Mouse (Mus musculus): ENCODE results near the gene Mtrex.

Mtrex gene

DNA sequence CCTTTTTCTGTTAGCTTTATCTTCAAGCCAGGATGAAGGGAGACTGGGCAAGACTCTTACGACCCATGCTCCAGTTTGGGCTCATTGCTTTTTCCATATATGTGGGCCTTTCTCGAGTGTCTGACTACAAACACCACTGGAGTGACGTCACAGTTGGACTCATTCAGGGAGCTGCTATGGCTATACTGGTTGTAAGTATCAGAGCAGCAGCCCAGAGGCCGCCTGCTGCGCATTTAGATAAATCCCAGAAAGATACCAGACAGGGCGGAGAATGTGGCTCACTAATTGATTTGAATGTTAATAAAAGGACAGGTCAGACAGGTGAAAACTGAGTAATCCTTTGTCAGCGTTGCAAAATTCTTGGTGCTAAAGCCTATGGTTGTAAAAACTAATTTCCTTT is 60.4 kb downstream of the Mtrex start:
- no peak for DNase-seq

DNA sequence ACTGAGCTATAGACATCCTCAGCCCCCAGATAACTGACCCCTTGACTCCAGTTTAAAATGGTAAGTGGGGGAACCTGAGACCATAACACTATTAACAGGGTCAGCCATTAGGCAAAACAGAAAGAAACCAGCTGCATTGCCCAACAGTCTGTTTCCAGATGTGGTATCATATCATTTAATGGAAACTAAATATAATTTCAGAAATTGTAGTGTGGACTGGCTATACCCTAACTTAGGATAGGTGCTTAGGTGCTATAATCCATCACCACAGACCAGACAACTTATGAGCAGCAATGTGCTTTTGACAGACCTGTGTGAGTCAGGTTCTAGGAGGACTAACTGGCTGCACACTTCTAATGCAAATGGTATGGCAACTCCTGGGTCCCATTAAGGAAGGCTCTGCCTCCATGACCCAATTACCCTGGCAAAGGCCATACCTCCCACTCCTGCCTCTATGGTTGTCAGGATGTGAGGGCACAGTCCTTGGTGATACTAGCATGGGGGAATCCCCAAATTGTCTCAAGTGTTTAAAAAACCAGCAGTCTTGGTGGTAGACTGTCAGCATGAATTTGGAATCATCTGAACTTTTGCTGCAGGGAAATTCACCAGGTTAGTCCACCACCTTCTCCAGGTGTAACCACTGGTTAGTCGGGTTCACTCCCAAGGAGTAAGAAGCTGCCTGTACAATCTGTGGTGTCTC is 64.1 kb downstream of the Mtrex start:
- no peak for DNase-seq

GRCm38 (mm10) chr13:112862342-112862741 is 64.9 kb downstream of the Mtrex start:
- DNase-seq: no peak

DNA sequence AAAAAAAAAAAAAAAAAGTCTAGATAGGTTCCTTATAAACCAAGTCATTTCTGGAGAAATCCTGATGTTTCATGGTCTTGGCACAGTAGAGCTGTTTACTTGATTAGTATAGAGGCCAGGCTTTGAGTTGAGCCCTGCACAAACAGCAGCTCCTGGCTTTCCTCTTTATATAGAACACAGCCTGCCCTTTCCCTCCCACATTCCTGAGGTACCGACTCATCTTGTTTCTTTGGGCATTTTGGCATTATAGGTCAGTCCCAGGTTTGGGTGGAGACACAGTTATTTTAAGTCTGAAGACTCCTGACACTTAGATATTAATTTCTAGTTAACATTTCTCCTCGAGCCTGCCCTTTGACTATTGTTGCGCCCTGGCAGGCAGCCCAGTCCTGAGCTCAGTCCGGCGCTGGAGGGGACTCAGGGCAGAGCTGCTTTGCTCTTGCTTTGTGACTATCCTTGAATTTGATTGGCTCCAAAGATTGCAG is 65.3 kb downstream of the Mtrex start:
- DNase-seq: no peak

GRCm38 (mm10) chr13:112860911-112861310 is 66.3 kb downstream of the Mtrex start:
- DNase-seq: no peak

DNA sequence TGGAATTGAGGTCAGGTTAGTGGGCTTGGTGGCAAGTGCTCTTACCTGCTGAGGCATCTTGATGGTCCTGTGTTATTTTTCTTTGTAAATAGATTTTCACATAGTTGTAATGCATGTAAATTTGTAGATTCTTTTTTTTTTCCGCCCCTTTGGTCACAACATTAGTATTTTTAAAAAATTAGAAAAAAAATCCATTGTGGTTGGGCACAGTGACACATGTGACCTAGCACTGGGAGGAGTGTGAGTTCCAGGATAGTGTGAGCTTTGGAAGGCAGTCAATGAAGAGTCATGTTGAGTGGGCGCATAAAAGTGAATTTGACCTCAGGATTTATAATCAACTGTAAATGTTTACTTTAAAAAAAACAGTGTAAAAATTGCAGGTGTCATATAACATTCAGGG is 66.8 kb downstream of the Mtrex start:
- no peak for DNase-seq

DNA sequence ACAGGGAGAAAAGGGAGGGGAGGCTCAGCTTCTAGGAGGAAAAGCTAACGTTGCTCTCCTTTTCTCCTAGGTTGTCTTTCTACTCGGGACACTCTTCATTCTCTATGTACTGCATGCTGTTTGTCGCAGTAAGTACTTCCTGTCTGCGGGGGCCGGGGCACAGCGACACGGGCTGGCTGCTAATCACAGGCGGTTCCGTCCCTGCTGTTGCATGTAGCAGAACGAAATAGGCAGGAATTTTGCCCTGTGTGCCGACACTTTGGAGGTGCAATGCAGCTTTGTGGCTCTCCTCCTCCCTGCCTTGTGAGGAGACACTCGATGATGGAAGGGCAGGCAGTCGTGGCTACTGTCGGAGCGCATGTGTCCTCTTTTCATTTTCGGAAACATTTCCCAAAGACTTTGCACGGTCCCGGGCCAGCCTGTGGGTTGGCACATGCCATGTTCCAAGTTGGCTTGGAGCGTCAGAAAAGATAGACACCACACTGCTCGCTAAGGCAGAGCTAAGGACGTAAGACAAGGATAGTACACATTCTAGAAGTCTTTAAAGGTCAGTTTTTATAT is 67.5 kb downstream of the Mtrex start:
- no peak for DNase-seq

DNA sequence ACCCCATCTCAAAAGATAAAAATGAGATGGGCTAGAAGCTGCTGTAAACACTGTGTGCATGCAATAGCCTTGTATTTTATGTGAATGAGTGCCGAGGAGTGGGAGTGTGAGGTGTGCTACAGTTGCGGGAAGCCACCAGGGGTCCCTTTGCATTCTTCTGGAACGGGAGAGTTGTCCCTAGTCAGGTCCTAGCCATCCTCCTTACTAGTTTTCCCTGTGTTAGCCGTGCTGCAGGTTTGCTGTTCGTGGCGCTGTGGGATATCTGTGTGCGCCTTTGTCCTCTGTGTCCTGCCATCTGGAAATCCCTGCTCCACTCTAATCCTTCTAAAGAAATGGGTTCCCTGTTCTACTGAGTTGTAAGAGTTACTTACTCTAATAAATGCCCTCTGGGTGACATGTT is 69.3 kb downstream of the Mtrex start:
- DNase-seq: no peak

- no peak for DNase-seq
These were observed 72.8 kb downstream of the Mtrex start for GRCm38 (mm10) chr13:112854402-112854801.

DNA sequence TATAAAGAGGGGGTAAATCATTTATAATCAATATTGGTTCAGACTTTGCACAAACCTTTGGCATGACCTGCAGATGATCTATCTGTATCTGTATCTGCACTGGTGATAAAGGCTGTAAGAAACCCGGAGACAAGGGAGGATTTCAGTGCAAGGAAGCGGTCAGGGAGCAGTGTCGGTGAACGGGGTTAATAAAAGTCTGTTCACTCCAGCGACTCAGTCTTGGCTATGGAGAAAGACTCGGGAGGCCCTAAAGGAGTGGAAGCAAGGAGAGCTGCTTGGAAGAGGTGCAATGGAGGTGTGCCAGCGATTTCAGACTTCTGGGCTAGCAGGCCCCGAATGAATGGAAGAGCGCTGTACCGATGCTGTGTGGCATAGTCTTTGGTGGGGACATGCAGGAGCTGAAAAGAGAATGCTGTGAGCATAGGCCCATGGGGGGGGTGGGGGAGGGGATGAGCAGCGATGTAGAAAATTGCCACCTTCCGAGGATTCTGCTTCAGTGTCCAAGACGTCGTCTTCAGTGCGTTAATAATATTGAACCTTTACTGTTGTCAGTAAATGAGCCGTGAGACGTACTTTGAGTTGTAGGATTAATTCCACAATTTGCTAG is 73.4 kb downstream of the Mtrex start:
- no peak for DNase-seq

- no peak for DNase-seq
These were observed 81.3 kb downstream of the Mtrex start for GRCm38 (mm10) chr13:112845931-112846330.

DNA sequence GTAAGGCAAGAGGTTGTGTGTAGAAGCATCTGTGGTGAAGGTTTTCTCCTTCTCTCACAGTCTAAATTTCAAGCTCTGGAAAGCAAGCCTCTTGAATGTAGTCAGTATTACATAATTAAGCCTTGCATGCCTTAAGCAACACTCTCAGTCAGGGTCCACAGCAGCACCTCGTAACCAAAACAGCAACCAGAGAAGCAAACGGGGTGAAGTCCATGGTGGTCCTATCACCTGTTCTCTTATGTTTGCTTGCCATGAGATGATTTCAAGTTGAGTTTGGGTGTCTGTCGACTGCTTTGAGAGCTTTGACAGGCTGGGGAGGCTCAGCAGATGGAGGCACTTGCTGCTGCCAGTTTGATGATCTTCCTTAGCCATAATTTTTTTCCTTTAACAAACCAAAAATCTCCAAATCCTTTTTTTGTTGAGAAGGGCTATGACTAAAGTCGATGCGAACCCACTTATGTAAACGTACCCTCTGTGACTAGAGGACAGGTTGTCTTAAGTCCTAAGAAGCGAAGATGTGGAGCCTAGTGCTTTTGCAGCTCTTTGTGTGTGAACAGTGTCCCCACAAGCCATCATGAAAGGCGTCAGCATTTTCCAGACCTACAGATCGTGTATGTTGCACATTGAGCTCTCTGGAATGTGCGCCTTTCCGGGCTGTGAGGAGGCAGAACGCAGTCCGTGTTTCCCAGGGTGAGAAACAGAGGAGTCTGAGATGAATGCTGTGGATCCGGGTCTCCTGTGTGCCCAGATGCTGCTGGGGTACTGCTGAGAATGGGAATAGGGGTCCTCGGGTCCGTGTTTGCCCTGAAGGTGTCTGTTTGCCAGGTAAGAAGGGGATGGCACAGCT is 86.7 kb downstream of the Mtrex start:
- DNase-seq: no peak

DNA sequence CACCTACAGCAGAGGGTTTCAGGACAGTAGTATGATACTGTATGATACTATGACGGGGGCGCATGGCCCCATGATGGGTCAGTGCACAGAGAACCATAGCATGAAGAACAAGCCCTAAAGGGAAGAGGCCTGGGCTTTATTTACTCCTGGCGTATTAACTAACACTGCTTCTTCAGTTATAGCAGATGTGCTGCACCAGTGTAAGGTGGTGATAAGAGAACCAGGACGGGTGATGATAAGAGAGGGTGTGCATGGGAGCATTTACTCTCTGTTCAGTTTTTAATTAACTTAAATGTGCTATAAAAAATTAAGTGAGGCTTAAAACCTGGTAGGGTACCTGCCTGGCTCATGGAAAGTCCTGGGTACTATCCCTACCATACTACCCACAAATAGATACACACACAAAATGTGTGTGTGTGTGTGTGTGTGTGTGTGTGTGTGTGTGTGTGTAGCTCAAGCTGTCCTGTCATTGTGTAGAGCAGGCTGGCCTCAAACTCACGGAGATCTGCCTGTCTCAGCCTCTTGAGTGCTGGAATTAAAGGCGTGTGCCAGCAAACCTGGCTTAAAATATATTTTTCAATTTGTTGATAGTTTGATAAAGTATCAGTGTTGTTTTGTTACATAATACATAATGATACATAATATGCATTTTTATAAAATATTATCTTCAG is 88.5 kb downstream of the Mtrex start:
- DNase-seq: no peak

GRCm38 (mm10) chr13:112837621-112838155 is 89.5 kb downstream of the Mtrex start:
- no peak for DNase-seq

DNA sequence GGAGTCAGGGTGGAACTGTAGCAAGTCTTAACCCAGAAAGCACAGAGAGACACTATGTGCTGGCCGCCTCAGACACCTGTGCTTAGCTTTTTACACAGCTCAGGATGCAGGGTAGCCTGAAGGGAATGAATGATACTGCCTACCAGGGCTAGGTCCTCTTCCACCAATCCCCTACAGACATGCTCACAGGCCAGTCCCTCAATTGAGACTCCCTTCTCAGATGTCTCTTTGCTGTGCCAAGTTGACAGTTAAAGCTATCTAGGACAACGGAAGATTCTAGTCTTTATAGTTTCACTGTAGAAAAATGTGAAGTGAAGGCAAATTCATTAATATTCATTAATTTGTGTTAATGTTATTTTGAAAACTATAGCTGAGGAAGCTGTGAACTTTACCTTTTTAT is 90.2 kb downstream of the Mtrex start:
- no peak for DNase-seq

DNA sequence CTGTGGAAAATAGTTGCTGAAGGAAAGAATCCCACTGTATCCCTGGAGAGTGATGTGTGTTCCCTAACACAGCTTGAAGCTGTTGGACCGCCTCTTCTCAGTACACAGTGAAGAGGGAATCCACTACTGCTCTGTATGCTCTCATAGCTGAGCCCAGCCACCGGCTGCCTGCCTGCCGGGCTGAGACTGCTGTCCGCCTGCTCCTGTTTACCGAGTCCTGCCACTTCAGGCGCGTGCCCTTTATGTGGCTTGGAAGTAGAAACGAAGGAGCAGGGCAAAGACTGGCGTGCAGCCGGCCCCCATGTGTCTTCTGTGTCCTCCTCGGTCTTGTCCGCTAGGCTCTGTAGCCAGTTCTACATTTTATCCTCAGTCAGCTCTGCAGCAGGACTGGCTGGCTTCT is 92.1 kb downstream of the Mtrex start:
- DNase-seq: no peak

- no peak for DNase-seq
These were observed 93.3 kb downstream of the Mtrex start for GRCm38 (mm10) chr13:112833895-112834263.

GRCm38 (mm10) chr13:112833253-112833894 is 93.8 kb downstream of the Mtrex start:
- no peak for DNase-seq

- no peak for DNase-seq
These were observed 94.6 kb downstream of the Mtrex start for GRCm38 (mm10) chr13:112832589-112832988.

DNA sequence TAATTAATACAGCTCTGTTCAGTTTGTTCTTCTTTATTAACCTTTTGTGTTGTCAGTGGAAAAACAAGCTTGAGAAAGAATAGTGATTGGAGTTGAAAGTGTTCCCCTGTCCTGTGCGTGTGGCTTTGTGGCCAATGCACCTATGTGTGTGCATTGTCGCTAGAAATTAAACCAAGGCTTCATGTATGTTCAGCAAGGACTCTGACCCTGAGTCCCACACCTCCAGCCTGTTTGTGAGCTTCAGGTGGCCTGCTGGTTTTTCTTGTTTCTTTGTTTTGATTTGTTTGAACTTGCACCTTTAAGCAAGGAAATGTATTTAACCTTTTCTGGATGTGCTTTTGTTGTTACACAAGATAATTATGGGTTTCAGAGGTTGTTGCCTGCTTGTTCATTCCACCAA is 97.6 kb downstream of the Mtrex start:
- DNase-seq: no peak

DNA sequence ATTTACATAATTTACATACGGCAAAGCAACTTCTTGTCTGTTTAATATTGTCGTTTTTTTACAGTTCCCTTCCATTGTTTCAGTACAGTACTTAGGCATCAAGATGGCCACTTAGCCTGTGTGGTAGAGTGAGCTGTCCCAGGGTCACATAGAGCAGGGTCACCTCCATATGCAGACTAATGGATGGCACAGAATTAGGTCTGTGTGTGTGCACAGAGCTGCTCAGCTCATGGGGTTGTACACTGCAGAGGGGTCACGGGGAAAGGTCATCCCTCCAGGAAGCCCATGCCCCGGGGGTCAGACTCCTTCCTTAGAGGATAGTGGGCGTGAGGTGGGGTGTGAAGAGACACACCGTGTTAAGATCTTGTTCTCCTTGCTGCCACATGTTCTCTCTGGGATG is 101.7 kb downstream of the Mtrex start:
- no peak for DNase-seq

All from thymus, postnatal 36 days (tissue).